Mouse (Mus musculus) urinary bladder, adult 18-20 months (tissue): ENCODE measurements around the gene Gm6034.

Source experiments
- DNase-seq, 2 experiments: peaks; one replicate each; pipeline ENCODE4 v3.0.0; 2022; ENCODE audit warnings: low spot score in 2 of 2, mixed read lengths in 2 of 2

The Gm6034 gene

GRCm38 (mm10) chr17:36042610-36043169 is at the start of gene Gm6034, which contains the start of gene H2-T22:
Gene Gm6034, plus strand, starts transcription at chr17:36042961.
Gene H2-T22, minus strand, starts transcription at chr17:36042747.
- DNase-seq = peak; percentile 47 to 77

DNA sequence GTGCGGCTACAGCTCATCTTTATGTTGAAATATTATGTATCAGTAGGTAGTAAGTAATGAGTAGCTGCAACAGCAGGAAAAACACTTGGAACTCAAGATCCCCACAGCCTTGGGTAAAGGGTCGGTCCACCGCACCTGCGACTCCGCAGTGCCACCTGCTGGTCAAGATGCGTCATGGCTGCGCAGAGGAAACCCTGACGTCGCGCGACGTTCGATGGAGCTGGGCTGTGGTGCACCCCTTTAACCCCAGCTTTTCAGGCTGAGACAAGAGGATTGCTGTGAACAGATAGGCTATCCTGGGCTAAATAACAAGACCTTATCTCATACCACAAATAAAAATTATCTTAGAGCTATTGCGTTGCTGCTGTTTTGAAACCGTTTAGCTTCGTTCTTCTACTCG is 49.1 kb upstream of the Gm6034 start:
- peak; percentile 62 to 63 for DNase-seq

DNA sequence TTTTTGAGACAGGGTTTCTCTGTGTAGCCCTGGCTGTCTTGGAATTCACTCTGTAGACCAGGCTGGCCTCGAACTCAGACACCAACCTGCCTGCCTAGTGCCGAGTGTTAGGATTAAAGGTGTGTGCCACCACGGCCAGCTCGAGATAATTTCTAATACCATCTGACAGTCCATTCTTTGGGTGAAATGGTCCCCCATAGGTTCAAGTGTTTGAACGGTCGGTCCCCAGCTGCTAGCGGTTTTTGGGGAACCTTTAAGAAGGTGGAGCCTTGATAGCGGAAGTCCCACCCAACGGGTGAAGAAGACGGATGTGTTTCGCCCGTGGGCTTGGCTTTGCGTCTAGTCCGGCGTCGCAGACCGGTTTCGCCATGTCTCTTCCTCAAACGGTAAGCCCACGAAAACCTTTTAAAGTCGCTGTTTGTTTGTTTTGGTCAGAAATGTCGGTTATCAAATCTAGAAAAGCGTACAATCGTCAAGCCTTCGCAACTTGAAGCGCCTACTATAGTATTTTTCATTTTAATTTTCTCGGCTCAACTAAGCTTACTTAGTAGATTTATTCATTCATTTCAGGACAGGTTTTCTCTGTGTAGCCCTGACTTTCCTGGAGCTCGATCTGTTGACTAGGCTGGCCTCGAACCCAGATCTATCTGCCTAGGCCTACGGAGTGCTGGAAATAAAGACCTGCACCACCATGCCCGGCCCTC is 48.4 kb upstream of the Gm6034 start:
- DNase-seq = peak; percentile 44 to 79

- no peak for DNase-seq
Observed at GRCm38 (mm10) chr17:35994879-35995240, 47.9 kb upstream of the Gm6034 start.

DNA sequence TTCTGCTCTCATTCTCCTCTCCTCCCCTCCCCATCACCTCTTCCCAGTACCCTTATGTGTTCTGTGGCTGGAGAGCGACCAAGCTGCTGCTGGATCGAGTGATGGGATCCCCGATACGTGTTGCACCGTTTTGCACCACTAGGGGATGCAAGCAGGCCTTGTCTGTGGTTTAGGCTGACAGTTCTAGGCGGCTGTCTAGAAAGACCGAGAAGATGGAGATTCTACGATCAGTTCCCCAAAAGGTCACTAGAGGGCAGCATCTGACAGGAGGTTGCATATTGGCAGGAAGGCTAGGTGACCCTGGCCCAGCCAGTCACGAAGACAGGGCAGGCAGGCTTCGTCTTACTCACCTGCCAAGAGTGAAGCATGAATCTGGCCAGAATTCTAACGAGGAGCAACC is 45.8 kb upstream of the Gm6034 start:
- peak; percentile 90 to 93 for DNase-seq

DNA sequence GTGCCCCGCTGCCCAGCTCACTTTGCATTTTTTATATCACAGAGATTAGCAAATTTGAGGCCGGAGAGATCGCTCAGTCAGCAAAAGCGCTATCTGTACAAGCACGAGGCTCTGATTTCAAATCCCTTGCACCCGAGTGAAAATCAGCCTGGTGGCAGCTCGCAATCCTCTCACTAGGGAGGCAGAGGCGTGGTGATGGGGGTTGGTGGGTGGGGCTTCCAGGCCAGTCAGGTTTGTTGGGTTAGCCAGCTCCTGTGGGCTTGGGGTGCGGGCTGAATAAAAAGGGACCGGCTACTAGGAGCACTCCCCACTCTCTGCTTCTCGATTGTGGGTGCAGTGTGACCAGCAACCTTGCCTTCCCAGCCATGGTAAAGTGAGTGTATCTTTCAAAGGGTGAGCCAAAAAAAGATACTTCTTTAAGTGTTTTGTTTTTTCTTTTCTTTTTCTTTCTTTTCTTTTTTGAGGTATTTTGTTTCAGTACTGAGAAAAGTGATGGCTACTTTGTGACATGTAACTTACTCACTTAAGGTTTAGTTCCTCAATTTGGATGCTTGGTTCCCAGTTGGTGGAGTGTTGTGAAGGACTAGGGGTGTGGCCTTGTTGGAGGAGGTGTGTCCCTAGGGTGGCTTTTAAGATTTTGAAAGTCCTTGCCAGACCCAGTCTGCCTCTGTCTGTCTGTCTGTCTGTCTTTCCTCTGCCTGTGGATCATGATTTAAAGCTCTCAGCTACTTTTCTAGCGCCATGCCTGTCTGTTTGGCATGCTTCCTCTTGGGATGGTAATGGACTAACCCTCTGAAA is 44.8 kb upstream of the Gm6034 start:
- peak in 1 of 2 experiments; percentile 26 for DNase-seq

DNA sequence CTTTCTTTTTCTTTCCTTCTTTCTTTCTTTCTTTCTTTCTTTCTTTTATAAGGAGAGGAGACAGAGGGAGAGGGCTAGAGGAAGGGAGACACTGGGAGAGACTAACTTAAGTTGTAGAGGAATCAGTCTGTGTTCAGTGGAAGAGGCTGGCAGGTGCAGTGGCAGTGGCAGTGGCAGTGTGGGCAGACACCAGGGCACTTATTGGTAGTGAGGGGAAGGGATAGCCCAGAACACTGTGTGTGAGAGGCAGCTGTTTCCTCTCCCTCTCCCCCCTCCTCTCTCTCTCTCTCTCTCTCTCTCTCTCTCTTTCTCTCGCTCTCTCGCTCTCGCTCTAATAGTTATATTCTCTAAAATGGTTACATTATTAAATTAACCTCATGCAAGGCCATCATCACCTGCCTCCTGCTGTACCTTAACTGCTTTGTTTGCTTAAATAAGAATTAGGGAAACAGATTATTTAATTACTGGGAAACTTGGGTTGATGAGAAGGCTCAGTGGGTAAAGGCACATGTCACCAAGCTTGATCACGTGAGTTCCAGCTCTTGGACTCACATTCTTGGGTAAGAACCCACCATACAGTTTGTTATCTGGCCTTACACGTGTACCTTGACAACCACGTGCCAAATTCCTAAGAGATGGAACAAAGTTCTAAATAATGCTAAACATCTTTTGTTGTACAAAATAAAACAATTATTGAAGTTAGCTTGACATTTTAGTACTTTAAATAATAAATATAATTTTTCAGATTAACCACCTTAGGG is 44.0 kb upstream of the Gm6034 start:
- DNase-seq = no peak

GRCm38 (mm10) chr17:35999356-35999755 is 43.4 kb upstream of the Gm6034 start:
- DNase-seq = no peak

GRCm38 (mm10) chr17:36000349-36000748 is 42.4 kb upstream of the Gm6034 start:
- DNase-seq = no peak

DNA sequence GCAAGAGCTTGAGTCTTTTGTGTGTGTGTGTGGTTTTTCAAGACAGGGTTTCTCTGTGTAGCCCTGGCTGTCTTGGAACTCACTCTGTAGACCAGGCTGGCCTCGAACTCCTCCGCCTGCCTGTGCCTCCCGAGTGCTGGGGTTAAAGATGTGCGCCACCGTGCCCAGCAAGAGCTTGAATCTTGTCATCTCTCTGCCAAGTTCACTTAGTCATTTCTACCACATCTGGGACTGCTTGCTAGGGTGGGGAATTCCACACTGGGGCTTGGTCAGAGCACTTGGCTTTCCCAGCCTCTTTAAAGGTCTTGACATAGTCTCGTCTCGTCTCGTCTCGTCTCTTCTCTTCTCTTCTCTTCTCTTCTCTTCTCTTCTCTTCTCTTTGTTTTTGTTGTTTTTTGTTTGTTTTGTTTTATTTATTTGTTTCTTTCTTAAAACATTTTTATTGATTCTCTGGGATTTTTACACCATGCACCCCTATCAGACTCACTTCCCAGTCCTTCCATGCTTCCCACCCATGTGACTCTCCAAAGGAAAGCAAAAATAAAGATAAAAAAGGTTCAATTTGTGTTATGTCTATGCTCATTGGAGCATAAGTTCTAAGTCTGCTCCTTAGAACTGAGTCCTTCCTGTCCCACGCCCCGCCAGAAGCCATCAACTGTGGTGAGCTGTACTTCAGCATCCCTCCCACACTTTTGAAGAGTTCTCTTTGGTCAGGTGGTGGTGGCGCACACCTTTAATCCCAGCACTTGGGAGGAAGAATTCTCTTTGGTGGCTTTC is 41.5 kb upstream of the Gm6034 start:
- no peak for DNase-seq

DNA sequence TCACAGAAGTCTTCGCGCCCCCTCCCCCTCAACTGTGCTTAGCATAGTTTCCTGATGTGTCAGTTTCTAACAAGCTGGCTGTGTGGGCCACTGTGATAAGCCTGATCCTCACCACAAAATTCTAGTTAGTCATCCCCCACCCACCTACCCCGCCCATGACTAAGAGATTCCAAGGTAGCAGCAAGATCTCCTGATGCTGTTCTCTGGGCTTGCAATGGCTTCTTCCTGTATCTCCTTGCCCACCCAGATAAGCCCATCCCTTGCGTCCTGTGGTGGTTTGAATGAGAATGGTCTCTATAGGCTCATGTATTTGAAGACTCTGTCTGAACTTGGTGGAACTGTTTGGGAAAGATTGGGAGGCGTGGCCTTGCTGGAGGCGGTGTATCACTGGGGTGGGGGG is 40.8 kb upstream of the Gm6034 start:
- no peak for DNase-seq

DNA sequence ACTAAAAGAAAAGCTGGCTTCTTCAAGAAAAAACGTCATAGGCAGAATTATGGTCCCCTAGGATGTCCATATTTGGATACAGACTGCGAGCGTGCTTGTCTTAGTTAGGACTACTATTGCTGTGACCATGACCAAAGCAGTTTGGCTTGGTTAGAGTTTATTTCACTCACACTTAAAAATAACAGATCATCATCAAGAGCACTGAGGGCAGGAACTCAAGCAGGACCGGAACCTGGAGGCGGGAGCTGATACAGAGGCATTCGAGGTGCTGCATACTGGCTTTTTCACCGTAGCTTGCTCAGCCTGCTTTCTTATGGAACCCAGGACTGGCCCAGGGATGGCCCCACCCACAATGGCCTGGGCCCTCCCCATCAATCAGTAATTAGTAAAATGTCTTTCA is 39.4 kb upstream of the Gm6034 start:
- DNase-seq = no peak

GRCm38 (mm10) chr17:36004409-36004808 is 38.4 kb upstream of the Gm6034 start:
- DNase-seq = peak in 1 of 2 experiments; percentile 36

GRCm38 (mm10) chr17:36014977-36015376 is 27.8 kb upstream of the Gm6034 start:
- no peak for DNase-seq

DNA sequence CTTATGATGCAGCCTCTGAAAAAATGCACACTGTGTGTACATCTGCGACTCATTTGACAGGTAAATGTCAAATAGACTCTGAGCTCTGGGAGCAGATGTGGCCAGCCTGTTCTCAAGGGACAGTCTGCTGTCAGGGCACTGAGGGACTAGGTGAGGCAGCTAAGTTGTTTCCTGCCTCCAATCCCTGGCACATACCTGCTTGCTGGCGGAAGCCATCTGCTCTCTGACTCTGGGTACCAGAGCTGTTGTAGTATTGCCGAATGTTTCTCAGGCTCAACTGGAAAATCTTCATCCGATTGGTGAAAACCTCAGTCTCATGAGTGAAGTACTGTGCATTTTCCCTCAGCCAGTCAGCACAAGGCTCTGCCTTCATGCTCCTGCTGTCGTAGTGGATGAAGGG is 25.7 kb upstream of the Gm6034 start:
- DNase-seq = no peak

DNA sequence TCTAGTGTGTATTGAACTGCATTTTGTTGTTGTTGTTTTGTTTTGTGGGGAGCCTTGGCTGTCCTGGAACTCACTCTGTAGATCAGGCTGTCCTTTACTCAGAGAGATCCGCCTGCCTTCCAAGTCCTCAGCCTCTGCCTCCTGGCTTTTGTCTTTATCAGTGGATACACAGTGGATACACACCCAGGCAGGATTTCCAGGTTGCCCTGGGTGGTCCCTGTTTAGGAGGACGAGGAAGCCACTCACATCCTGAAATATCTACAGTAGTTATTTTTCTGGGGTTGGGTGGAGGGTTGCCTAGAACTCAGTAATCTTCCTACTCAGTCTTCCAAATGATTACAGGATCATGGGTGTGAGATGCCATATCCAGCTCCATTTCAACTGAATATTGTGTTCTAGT is 23.8 kb upstream of the Gm6034 start:
- DNase-seq = no peak

DNA sequence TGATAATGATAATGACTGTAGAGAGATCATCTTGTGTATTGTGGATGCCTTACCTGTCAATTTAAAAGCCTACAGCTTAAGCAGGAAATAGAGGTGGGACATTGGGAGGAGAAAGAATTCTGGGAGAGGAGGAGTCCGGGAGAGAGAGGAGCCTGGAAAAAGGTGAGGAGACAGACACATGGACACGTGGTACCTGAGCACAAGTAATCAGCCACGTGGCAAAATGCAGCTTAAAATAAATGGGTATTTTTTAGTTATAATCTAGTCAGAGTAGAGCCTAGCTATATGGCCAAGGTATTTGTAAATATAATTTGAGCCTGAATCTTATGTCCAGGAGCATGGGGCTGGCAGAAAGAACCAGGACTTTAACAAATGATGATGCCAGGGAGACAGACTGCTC is 23.2 kb upstream of the Gm6034 start:
- DNase-seq = no peak

- peak in 1 of 2 experiments; percentile 51 for DNase-seq
Observed at GRCm38 (mm10) chr17:36020191-36021073, 22.3 kb upstream of the Gm6034 start, which contains the start of gene H2-T24. Gene H2-T24, minus strand, starts transcription at chr17:36020560.

- no peak for DNase-seq
Observed at GRCm38 (mm10) chr17:36021309-36021708, 21.5 kb upstream of the Gm6034 start.

DNA sequence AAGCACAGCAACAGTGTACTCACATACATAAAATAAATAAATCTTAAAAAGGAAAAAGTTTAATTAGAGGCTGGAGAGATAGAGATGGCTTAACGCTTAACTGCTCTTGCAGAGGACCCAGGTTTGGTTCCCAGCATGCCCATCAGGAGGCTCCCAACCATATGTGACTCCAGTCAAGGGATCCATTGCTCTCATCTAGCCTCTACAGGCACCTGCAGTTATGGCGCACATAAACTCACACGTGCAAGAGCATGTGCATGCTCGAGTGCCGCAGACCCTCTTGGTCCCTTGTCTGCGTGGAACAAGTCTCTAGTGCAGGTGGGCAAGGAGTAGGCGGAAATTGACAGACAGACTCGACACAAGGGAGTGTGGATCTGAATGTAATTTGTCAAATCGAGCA is 20.7 kb upstream of the Gm6034 start:
- DNase-seq = no peak
